Comparison of ENCODE assay signal across 25 mouse cellular contexts in genomic region chr4:105649447-105649833, GRCm38 (mm10).
DNase-seq lines count a peak whose midpoint lies in the region; ATAC-seq and TF ChIP-seq lines count a peak whose summit lies in the region.
"Had no signal": no experiment of that assay in that cellular context is flagged by ENCODE, and none has a peak within 500 bp of the region (broad histone marks: within the 10 kb centered on the region; RNA-seq: fewer than 3 reads in every experiment).

No protein-coding gene starts in this region.

- TF ChIP-seq CTCF in hindbrain, postnatal 0 days (IDR thresholded peaks at IDR 0.05; ENCODE audit: low read depth) = no peak

- no peak for DNase-seq in hindbrain, embryonic 11.5 days (ENCODE audit: low spot score)
- no peak for DNase-seq in hindbrain, postnatal 0 days (ENCODE audit: low spot score)
- DNase-seq in midbrain, embryonic 14.5 days = no peak
- DNase-seq in hindbrain, embryonic 14.5 days (ENCODE audit: low spot score) = no peak
- no peak for DNase-seq in layer of hippocampus, postnatal 25 days (ENCODE audit: extremely low spot score in 1 of 2, low spot score in 1 of 2)
- no peak for DNase-seq in cerebellum, postnatal 4 days (ENCODE audit: low spot score in 2 of 2)
- DNase-seq: adrenal gland, adult 2 months; adrenal gland, postnatal 14 days; B cell, adult 2 months; cerebellum, adult 11-12 months; cerebellum, adult 8-10 months; cerebellum, postnatal 14 days; forebrain, postnatal 0 days; gastrocnemius, adult 2 months; gastrocnemius, postnatal 14 days; heart, adult 11 months had no signal

- no peaks in the 10 kb centered on the region; the same call in 1 of the 2 replicates for H3K4me1 ChIP-seq in hindbrain, embryonic 11.5 days (replicated peaks; ENCODE audit: control insufficient read depth, insufficient read depth, low read length)
- H3K4me1 ChIP-seq in hindbrain, postnatal 0 days (ENCODE audit: insufficient read depth, low read length) = no peaks in the 10 kb centered on the region
- H3K4me1 ChIP-seq in midbrain, embryonic 15.5 days = peaks cover 4% of the 10 kb centered on the region
- H3K4me1 ChIP-seq in midbrain, embryonic 14.5 days (ENCODE audit: control insufficient read depth, insufficient read depth, low read length) = no peaks in the 10 kb centered on the region
- peaks cover 10% of the 10 kb centered on the region for H3K4me1 ChIP-seq in hindbrain, embryonic 12.5 days
- no peaks in the 10 kb centered on the region; the same call in 1 of the 2 replicates for H3K4me1 ChIP-seq in hindbrain, embryonic 14.5 days (replicated peaks; ENCODE audit: control insufficient read depth, insufficient read depth, low read length)
- H3K4me1 ChIP-seq: embryonic facial prominence, embryonic 15.5 days; intestine, embryonic 15.5 days had no signal

- WGBS in hindbrain, embryonic 11.5 days = 71% methylated on average over 2 of the region's 2 CpGs
- WGBS in hindbrain, postnatal 0 days = 76% methylated on average over 2 of the region's 2 CpGs
- 73% methylated on average over 2 of the region's 2 CpGs for WGBS in midbrain, embryonic 15.5 days
- 92% methylated on average over 2 of the region's 2 CpGs for WGBS in midbrain, embryonic 14.5 days
- 68% methylated on average over 2 of the region's 2 CpGs for WGBS in hindbrain, embryonic 12.5 days
- WGBS in hindbrain, embryonic 14.5 days = 74% methylated on average over 2 of the region's 2 CpGs

- H3K27me3 ChIP-seq in hindbrain, embryonic 11.5 days (ENCODE audit: control insufficient read depth, insufficient read depth, low read length) = no peaks in the 10 kb centered on the region
- H3K27me3 ChIP-seq in hindbrain, postnatal 0 days (ENCODE audit: insufficient read depth, low read length) = no peaks in the 10 kb centered on the region
- H3K27me3 ChIP-seq in midbrain, embryonic 15.5 days (replicated peaks) = no peaks in the 10 kb centered on the region
- H3K27me3 ChIP-seq in midbrain, embryonic 14.5 days (ENCODE audit: control insufficient read depth, insufficient read depth, low read length) = no peaks in the 10 kb centered on the region
- no peaks in the 10 kb centered on the region for H3K27me3 ChIP-seq in hindbrain, embryonic 12.5 days
- H3K27me3 ChIP-seq in hindbrain, embryonic 14.5 days (ENCODE audit: control insufficient read depth, insufficient read depth, low read length) = no peaks in the 10 kb centered on the region
- H3K27me3 ChIP-seq: embryonic facial prominence, embryonic 12.5 days; embryonic facial prominence, embryonic 15.5 days; intestine, embryonic 15.5 days; Patski had no signal

- H3K9me3 ChIP-seq in hindbrain, embryonic 11.5 days (ENCODE audit: control insufficient read depth, low read length) = no peaks in the 10 kb centered on the region
- H3K9me3 ChIP-seq in hindbrain, postnatal 0 days (ENCODE audit: low read length) = no peaks in the 10 kb centered on the region
- no peaks in the 10 kb centered on the region for H3K9me3 ChIP-seq in midbrain, embryonic 15.5 days
- no peaks in the 10 kb centered on the region for H3K9me3 ChIP-seq in midbrain, embryonic 14.5 days (ENCODE audit: control insufficient read depth, low read length)
- H3K9me3 ChIP-seq in hindbrain, embryonic 12.5 days (replicated peaks) = no peaks in the 10 kb centered on the region
- H3K9me3 ChIP-seq in hindbrain, embryonic 14.5 days (ENCODE audit: control insufficient read depth, low read length) = no peaks in the 10 kb centered on the region
- H3K9me3 ChIP-seq: embryonic facial prominence, embryonic 12.5 days; embryonic facial prominence, embryonic 15.5 days; intestine, embryonic 15.5 days had no signal

- no peak overlapping the region for H3K4me3 ChIP-seq in hindbrain, embryonic 11.5 days (ENCODE audit: low read depth, low read length)
- H3K4me3 ChIP-seq in hindbrain, postnatal 0 days (ENCODE audit: low read length) = no peak overlapping the region
- H3K4me3 ChIP-seq in midbrain, embryonic 15.5 days = no peak overlapping the region
- no peak overlapping the region for H3K4me3 ChIP-seq in midbrain, embryonic 14.5 days (replicated peaks; ENCODE audit: low read depth, low read length)
- H3K4me3 ChIP-seq in hindbrain, embryonic 12.5 days = no peak overlapping the region
- no peak overlapping the region for H3K4me3 ChIP-seq in hindbrain, embryonic 14.5 days (replicated peaks; ENCODE audit: low read length)
- H3K4me3 ChIP-seq: embryonic facial prominence, embryonic 12.5 days; embryonic facial prominence, embryonic 15.5 days; gastrocnemius, adult 2 months; intestine, embryonic 15.5 days had no signal

- no peak overlapping the region for H3K9ac ChIP-seq in hindbrain, embryonic 11.5 days (ENCODE audit: low read depth, low read length)
- H3K9ac ChIP-seq in hindbrain, postnatal 0 days (replicated peaks; ENCODE audit: low read length) = no peak overlapping the region
- no peak overlapping the region for H3K9ac ChIP-seq in midbrain, embryonic 15.5 days
- H3K9ac ChIP-seq in midbrain, embryonic 14.5 days (replicated peaks; ENCODE audit: low read length) = no peak overlapping the region
- H3K9ac ChIP-seq in hindbrain, embryonic 12.5 days = no peak overlapping the region
- H3K9ac ChIP-seq in hindbrain, embryonic 14.5 days = no peak overlapping the region
- H3K9ac ChIP-seq: embryonic facial prominence, embryonic 12.5 days; embryonic facial prominence, embryonic 15.5 days; forebrain, postnatal 0 days; intestine, embryonic 15.5 days had no signal

- peak; percentile 66 for ATAC-seq in hindbrain, embryonic 11.5 days (ENCODE audit: low FRiP score)
- ATAC-seq in hindbrain, postnatal 0 days = no peak
- peak; percentile 11; the same call in 1 of the 2 replicates for ATAC-seq in midbrain, embryonic 15.5 days (replicated peaks)
- ATAC-seq in midbrain, embryonic 14.5 days (ENCODE audit: low FRiP score, low TSS enrichment) = no peak
- ATAC-seq in hindbrain, embryonic 12.5 days (ENCODE audit: low FRiP score) = peak; percentile 45; the same call in 1 of the 2 replicates
- no peak for ATAC-seq in hindbrain, embryonic 14.5 days (ENCODE audit: low FRiP score)
- ATAC-seq: forebrain, embryonic 14.5 days; forebrain, postnatal 0 days; intestine, embryonic 15.5 days; Patski had no signal

- H3K36me3 ChIP-seq in hindbrain, embryonic 11.5 days (ENCODE audit: control insufficient read depth, insufficient read depth, low read length) = no peaks in the 10 kb centered on the region
- H3K36me3 ChIP-seq in hindbrain, postnatal 0 days (ENCODE audit: insufficient read depth, low read length) = no peaks in the 10 kb centered on the region
- no peaks in the 10 kb centered on the region for H3K36me3 ChIP-seq in midbrain, embryonic 15.5 days (replicated peaks)
- H3K36me3 ChIP-seq in midbrain, embryonic 14.5 days (ENCODE audit: control insufficient read depth, insufficient read depth, low read length) = no peaks in the 10 kb centered on the region
- H3K36me3 ChIP-seq in hindbrain, embryonic 12.5 days = no peaks in the 10 kb centered on the region
- H3K36me3 ChIP-seq in hindbrain, embryonic 14.5 days (replicated peaks; ENCODE audit: control insufficient read depth, insufficient read depth) = no peaks in the 10 kb centered on the region
- H3K36me3 ChIP-seq: embryonic facial prominence, embryonic 12.5 days; embryonic facial prominence, embryonic 15.5 days; G1E; intestine, embryonic 15.5 days had no signal

- H3K4me2 ChIP-seq in hindbrain, embryonic 11.5 days (replicated peaks; ENCODE audit: low read depth, low read length) = no peak overlapping the region
- H3K4me2 ChIP-seq in hindbrain, postnatal 0 days (ENCODE audit: low read depth, low read length) = no peak overlapping the region
- H3K4me2 ChIP-seq in midbrain, embryonic 15.5 days = no peak overlapping the region
- H3K4me2 ChIP-seq in midbrain, embryonic 14.5 days (ENCODE audit: low read length) = no peak overlapping the region
- H3K4me2 ChIP-seq in hindbrain, embryonic 12.5 days (replicated peaks) = no peak overlapping the region
- no peak overlapping the region for H3K4me2 ChIP-seq in hindbrain, embryonic 14.5 days (replicated peaks)
- H3K4me2 ChIP-seq: embryonic facial prominence, embryonic 12.5 days; embryonic facial prominence, embryonic 15.5 days; heart, embryonic 11.5 days; intestine, embryonic 15.5 days had no signal

- no peak overlapping the region for H3K27ac ChIP-seq in hindbrain, embryonic 11.5 days (ENCODE audit: low read depth, low read length)
- H3K27ac ChIP-seq in hindbrain, postnatal 0 days = no peak overlapping the region
- H3K27ac ChIP-seq in midbrain, embryonic 15.5 days = 0 out of 2 replicates have a peak overlapping the region, but pooled peaks have one; percentile 4
- no peak overlapping the region for H3K27ac ChIP-seq in midbrain, embryonic 14.5 days (replicated peaks; ENCODE audit: low read depth, low read length)
- peak overlapping the region; percentile 44 for H3K27ac ChIP-seq in hindbrain, embryonic 12.5 days
- H3K27ac ChIP-seq in hindbrain, embryonic 14.5 days = peak overlapping the region; percentile 41
- H3K27ac ChIP-seq: embryonic facial prominence, embryonic 12.5 days; embryonic facial prominence, embryonic 15.5 days; gastrocnemius, adult 2 months; intestine, embryonic 15.5 days had no signal

Comparison
In these comparisons a context has a peak if more than half of its experiments do, and no peak if none do; other contexts are left out.
1. ATAC-seq: peak in hindbrain, embryonic 11.5 days (single experiment), midbrain, embryonic 15.5 days (single experiment) and hindbrain, embryonic 12.5 days (single experiment); none in hindbrain, postnatal 0 days (single experiment), midbrain, embryonic 14.5 days (single experiment) and hindbrain, embryonic 14.5 days (single experiment).
2. H3K27ac ChIP-seq: peak in midbrain, embryonic 15.5 days (single experiment), hindbrain, embryonic 12.5 days (single experiment) and hindbrain, embryonic 14.5 days (single experiment); none in hindbrain, embryonic 11.5 days (single experiment), hindbrain, postnatal 0 days (single experiment) and midbrain, embryonic 14.5 days (single experiment).